Mouse (Mus musculus) regulatory T cell (primary cell): ENCODE results near the gene Irak1.

Source experiments
- in situ Hi-C: fragments of 300-600 bp; cut with MboI, MseI; formaldehyde crosslinking; loops from one replicate; pipeline ENCODE4 v1.15.1; 2025; ENCODE audit warnings: high pct_unique_total_duplicates

Gene Irak1

GRCm38 (mm10) chrX:73966248-73967176, 57.2 kb downstream of the Irak1 start, which contains the start of gene Hcfc1:
Hcfc1 (minus strand) TSS chrX:73966357.
- in situ Hi-C loops, result no loop called here

GRCm38 (mm10) chrX:73965307-73965706, 58.4 kb downstream of the Irak1 start:
- in situ Hi-C loops, result no loop called here

GRCm38 (mm10) chrX:73964363-73964762, 59.4 kb downstream of the Irak1 start:
- in situ Hi-C loops, result no loop called here
